Mouse (Mus musculus) cortical plate, adult 2 months (tissue): Measurements from ENCODE around the gene Cdk5. TPM values are rescaled to one million over a fixed set of nuclear protein-coding genes. Genes with fewer than 3 reads are reported as not detected.
A peak's percentile ranks its signal among the peaks of the same experiment; 100 is the strongest.

Experiments used
- H3K27ac ChIP-seq: fragments of 200-500 bp; 2 replicates; pipeline ENCODE4 v1.5.1; 2012; ENCODE audit warnings: low read length, control low read depth, inconsistent platforms; ENCODE audit not compliant: insufficient read depth
- H3K4me1 ChIP-seq: fragments of 200-500 bp; 2 replicates; pipeline ENCODE4 v1.6.1; 2011; ENCODE audit warnings: low read length; ENCODE audit not compliant: control insufficient read depth, insufficient read depth
- H3K4me3 ChIP-seq: fragments of 200-500 bp; 2 replicates; pipeline ENCODE4 v1.5.1; 2011; ENCODE audit warnings: mild to moderate bottlenecking, low read length, control low read depth; ENCODE audit not compliant: insufficient read depth
- CTCF ChIP-seq: fragments of 200-500 bp; IDR thresholded peaks from 2 replicates; pipeline ENCODE4 v1.5.1; 2011; ENCODE audit warnings: mild to moderate bottlenecking, control low read depth, low read length; ENCODE audit not compliant: insufficient read depth; ENCODE audit errors: extremely low read depth
- POLR2A ChIP-seq: fragments of 200-500 bp; IDR thresholded peaks from 2 replicates; pipeline ENCODE4 v1.6.1; 2011; ENCODE audit warnings: mild to moderate bottlenecking, low read length, control low read depth; ENCODE audit not compliant: insufficient read depth; ENCODE audit errors: extremely low read depth
- polyA plus RNA-seq: library from polyadenylated mRNA; depleted of rRNA; stranded (reverse); fragments of >200 nt; gene quantifications from 2 replicates; pipeline ENCODE4 v1.2.3, GENCODE M21; 2012

Gene Cdk5
- polyA plus RNA-seq, 1 experiment = 232 TPM

DNA sequence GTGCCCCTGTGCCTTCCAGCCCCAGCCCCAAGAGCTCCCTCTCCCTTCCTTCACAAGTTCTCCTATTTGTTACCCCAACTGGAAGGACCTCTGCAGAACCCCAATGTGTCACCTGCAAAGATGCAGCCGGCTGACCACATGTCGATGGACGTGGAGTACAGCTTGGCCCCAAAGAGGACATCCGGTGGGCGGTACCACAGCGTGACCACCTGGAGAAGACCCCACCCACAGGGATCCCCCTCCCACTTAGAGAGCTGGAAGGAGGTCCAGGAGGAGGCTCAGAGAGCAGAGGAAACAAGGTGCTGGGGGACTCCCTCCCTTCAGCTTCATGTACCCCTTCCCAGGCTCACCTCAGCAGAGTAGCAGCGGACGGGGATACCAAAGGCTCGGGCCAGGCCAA, 2.9 kb downstream of the Cdk5 start:
- no peak overlapping the region for H3K27ac ChIP-seq
- peaks cover 1% of the 10 kb centered on the region; the same call in 1 of the 2 replicates for H3K4me1 ChIP-seq
- no peak overlapping the region for H3K4me3 ChIP-seq
- TF ChIP-seq POLR2A (no peak), CTCF (no peak)

DNA sequence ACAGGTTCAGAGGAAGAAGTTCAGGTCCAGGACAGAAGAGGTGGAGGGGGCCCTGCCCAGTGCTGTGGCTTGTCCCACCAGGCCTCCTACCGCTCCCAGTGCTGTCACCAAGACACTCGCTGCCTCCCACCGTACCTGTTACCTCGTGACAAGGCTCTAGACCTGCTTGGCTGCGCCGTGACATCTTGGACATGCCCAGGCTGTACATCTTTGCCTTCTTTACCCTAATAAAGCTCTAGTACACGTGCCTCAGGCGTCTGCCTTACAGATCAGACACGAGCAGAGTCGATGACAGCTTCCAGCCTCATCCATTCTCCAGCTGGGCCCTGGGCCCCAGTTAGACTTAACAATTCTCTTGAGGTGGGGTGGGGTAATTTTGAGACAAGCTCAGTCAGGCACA, 5.7 kb downstream of the Cdk5 start:
- Histone ChIP-seq H3K27ac (no peak overlapping the region), H3K4me3 (no peak overlapping the region), H3K4me1 (peaks cover 1% of the 10 kb centered on the region; the same call in 1 of the 2 replicates)
- no peak for TF ChIP-seq POLR2A
- TF ChIP-seq CTCF = no peak

DNA sequence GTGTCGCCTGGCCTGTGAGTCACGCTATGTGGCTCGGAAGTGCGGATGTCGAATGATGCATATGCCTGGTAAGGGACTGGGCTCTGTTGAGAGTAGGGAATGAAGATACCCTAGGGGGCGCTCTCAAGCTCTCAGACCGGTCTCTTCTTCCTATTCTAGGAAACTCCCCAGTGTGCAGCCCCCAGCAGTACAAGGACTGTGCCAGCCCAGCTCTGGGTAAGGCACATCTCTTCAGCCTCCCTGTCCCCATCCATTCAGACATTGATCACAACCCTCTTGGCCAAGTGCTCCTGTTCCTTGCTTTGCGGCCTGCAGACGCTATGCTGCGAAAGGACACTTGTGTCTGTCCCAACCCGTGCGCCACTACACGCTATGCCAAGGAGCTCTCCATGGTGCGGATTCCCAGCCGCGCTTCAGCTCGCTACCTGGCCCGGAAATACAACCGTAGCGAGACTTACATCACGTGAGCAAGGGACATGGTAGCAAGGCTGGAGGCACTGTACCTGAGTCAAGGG, 7.1 kb downstream of the Cdk5 start:
- H3K27ac ChIP-seq = no peak overlapping the region

DNA sequence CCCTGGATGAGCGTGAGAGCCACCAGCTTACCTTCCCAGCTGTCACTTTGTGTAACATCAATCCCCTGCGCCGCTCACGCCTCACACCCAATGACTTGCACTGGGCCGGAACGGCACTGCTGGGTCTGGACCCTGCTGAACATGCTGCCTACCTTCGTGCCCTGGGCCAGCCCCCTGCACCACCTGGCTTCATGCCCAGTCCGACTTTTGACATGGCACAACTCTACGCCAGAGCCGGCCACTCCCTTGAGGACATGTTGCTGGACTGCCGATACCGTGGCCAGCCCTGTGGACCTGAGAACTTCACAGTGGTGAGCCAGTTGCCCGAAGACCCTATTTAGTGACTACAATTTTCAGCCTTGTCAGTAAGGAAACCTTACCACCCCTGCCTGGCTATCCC, 9.4 kb downstream of the Cdk5 start:
- no peak for TF ChIP-seq POLR2A
- TF ChIP-seq CTCF = no peak
- Histone ChIP-seq H3K4me3 (no peak overlapping the region), H3K27ac (no peak overlapping the region), H3K4me1 (peaks cover 1% of the 10 kb centered on the region; the same call in 1 of the 2 replicates)

More for the DNA sequence above, 7.1 kb downstream of the Cdk5 start:
- Histone ChIP-seq H3K4me3 (no peak overlapping the region), H3K4me1 (peaks cover 1% of the 10 kb centered on the region; the same call in 1 of the 2 replicates)
- peak; percentile 62 for TF ChIP-seq CTCF
- peak; percentile 48 for TF ChIP-seq POLR2A

DNA sequence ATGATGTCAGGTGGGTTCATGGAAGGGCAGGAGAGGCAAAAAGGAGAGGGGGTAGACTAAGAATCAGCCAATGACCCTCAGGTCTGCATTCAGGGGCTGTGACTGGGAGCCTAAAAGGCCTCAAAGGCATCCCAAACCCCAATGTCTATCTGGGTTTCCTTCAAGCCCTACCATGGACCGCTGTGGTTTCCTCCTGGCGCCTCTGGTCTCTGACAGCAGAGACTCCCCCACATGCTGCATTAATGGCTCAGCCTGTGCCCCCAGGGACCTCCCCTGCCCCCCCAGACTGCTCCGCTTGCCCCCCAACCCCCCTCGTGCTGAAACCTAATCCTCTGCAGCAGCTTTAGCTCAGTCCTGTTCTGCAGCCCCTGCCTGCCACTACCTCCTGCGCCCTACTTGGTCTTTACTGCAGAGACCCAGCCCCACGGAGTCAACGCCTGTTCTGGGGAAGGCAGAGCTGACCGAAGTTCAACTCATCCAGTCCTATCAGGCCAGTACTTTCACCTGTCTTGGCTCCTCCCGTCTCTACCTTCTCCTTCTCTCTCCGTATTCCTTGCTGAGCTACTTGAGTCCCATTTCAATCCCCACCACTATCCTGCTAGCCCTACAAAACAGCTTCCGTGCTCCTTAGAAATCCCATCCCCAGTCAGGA, 10.2 kb downstream of the Cdk5 start, which contains the start of gene Asic3:
TSS of gene Asic3 (plus strand) at position 351 of the 652 bp plus-strand sequence.
- TF ChIP-seq CTCF (no peak), POLR2A (no peak)
- peaks cover 1% of the 10 kb centered on the region; the same call in 1 of the 2 replicates for H3K4me1 ChIP-seq
- H3K27ac ChIP-seq = no peak within 1 kb of the TSS
- H3K4me3 ChIP-seq = no peak within 1 kb of the TSS

DNA sequence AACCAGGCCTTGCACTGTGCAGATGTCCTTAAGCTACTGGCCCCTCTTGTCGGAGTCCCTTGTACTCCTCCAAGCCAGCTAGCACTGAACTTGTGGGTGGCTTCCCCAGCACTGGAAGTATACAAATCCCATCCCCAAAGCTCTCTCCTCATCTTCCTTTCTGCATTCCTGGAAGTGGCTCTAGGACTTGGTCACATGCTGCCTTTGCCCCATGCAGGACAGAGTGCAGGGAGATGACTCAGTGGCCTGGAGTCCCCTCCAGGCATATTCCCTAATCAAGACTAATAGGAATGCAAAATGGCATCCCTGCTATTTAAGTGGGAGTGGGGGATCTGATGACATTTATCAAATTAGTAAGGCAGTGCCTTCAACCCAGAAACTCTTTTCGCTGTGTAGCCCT, 11.3 kb downstream of the Cdk5 start:
- no peak overlapping the region for H3K4me3 ChIP-seq
- TF ChIP-seq POLR2A = no peak
- TF ChIP-seq CTCF = no peak
- no peak overlapping the region for H3K27ac ChIP-seq
- H3K4me1 ChIP-seq = peaks cover 1% of the 10 kb centered on the region; the same call in 1 of the 2 replicates

DNA sequence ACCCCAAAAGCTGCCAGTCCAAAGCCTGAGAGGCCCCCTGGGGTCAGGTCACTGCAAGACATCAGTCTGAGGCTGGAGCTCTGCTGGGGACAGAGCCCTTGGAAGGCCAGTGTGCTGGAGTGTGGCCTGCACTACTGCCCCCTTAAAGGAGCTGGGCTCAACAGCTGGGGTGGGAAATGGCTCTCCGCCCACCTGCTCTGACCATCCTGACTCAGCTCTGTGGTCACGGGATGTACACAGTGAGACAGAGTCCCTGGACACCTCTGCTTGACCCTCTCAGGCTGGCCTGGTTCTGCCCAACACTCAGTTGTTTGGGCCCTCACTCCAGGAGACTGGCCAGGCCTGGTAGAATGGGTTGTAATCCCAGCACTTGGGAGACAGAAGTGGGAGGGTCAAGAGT, 13.9 kb downstream of the Cdk5 start:
- TF ChIP-seq CTCF (no peak), POLR2A (no peak)

DNA sequence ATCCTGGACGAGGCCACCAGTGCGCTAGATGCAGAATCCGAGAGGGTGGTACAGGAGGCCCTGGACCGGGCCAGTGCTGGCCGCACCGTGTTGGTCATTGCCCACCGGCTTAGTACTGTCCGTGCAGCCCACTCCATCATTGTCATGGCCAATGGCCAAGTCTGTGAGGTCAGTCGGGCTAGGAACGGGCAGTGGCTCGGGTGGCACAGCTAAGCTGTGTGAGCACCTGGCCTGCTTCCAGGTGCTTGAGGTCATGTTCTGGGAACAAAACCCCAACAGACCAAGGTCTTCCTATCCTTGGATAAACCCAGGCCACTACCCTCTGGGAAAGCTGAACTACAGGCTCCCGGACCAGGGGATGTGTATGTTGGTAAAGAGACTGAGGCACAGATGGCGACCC, 14.7 kb downstream of the Cdk5 start:
- no peaks in the 10 kb centered on the region for H3K4me1 ChIP-seq
- H3K27ac ChIP-seq = peak overlapping the region; percentile 12; the same call in 1 of the 2 replicates
- TF ChIP-seq POLR2A = no peak
- TF ChIP-seq CTCF = no peak
- no peak overlapping the region for H3K4me3 ChIP-seq

More for the DNA sequence above, 13.9 kb downstream of the Cdk5 start:
- Histone ChIP-seq H3K4me3 (no peak overlapping the region), H3K4me1 (no peaks in the 10 kb centered on the region), H3K27ac (no peak overlapping the region)

DNA sequence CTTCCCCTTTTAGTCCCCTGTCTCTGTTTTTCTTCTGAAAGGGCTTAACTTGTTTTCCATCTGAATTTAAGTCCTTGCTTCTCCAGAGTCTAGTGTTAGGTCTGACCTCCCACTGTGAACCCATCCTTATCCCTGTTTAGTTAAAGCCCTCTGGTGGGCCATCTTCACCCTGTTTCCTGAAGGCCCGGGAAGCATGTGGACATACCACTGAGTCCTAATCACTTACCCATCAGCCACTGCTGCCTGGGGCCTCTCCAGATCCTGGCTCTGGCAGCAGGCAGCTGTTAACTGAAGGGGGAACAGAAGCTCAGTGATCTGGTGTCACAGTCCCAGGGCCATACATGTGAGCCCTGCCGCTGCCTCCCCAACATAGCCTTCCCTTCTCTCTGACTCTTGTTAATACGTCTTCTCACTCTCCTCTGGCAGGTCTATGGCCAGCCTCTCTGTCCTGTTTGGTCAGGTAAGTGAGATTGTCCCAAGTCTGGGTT, 17.9 kb downstream of the Cdk5 start:
- H3K4me3 ChIP-seq = no peak overlapping the region
- peak overlapping the region; percentile 19; the same call in 1 of the 2 replicates for H3K27ac ChIP-seq
- no peak for TF ChIP-seq POLR2A
- TF ChIP-seq CTCF = no peak
- H3K4me1 ChIP-seq = no peaks in the 10 kb centered on the region
